Mouse (Mus musculus) G1E (cell line): Measurements from ENCODE around the gene Trpm8.

Experiments
- CTCF ChIP-seq: IDR thresholded peaks from 2 replicates; pipeline ENCODE4 v1.5.1; 2012; ENCODE audit warnings: low read depth, low read length, inconsistent platforms, mixed read lengths
- POLR2AphosphoS5 ChIP-seq: IDR thresholded peaks from 2 replicates; pipeline ENCODE4 v1.6.1; 2012; ENCODE audit warnings: low read depth, low read length, inconsistent platforms; ENCODE audit not compliant: insufficient replicate concordance

GRCm38 (mm10) chr1:88243861-88244260 lies 33.6 kb upstream of the Trpm8 start:
- TF ChIP-seq CTCF (no peak), POLR2AphosphoS5 (no peak)
